Mouse (Mus musculus) midbrain, embryonic 13.5 days (tissue): ENCODE measurements at regions not wholly inside any gene's neighbourhood (a gene's known extent, or its start where the extent isn't known, plus 50 kb on each side); places are given as distances from the start of the nearest gene placed in this dataset.

Experiments used
- ATAC-seq: fragments of 200-750 bp; cut with Nextera tagmentation; 2 replicates; pipeline ENCODE4 v1.8.0; 2017; ENCODE audit warnings: mild to moderate bottlenecking, moderate TSS enrichment, moderate library complexity
- H3K27ac ChIP-seq: fragments of 300-500 bp; sonication (generic); 2 replicates; pipeline ENCODE4 v1.5.1; 2015; ENCODE audit warnings: inconsistent platforms, mild to moderate bottlenecking, moderate library complexity
- H3K27me3 ChIP-seq: fragments of 300-500 bp; sonication (generic); 2 replicates; pipeline ENCODE4 v1.6.1; 2015; ENCODE audit warnings: mild to moderate bottlenecking, inconsistent platforms
- H3K36me3 ChIP-seq: fragments of 300-500 bp; sonication (generic); 2 replicates; pipeline ENCODE4 v1.6.1; 2015; ENCODE audit warnings: mild to moderate bottlenecking, inconsistent platforms
- H3K4me1 ChIP-seq: fragments of 300-500 bp; sonication (generic); replicated peaks from 2 replicates; pipeline ENCODE4 v1.6.1; 2015; ENCODE audit warnings: inconsistent platforms
- H3K4me2 ChIP-seq: fragments of 300-500 bp; sonication (generic); replicated peaks from 2 replicates; pipeline ENCODE4 v1.6.1; 2015; ENCODE audit warnings: moderate library complexity, mild to moderate bottlenecking, inconsistent platforms
- H3K4me3 ChIP-seq: fragments of 300-500 bp; sonication (generic); replicated peaks from 2 replicates; pipeline ENCODE4 v1.5.1; 2015; ENCODE audit warnings: mild to moderate bottlenecking, inconsistent platforms
- H3K9ac ChIP-seq: fragments of 300-500 bp; sonication (generic); replicated peaks from 2 replicates; pipeline ENCODE4 v1.6.1; 2015; ENCODE audit warnings: mild to moderate bottlenecking, inconsistent platforms
- H3K9me3 ChIP-seq: fragments of 300-500 bp; sonication (generic); 2 replicates; pipeline ENCODE4 v1.6.1; 2016; ENCODE audit warnings: mild to moderate bottlenecking, inconsistent platforms
- WGBS: fragments of 180-500 bp; shearing (Covaris S2); methylation state at CpG from one replicate; pipeline ENCODE4 v1.1.7; 2015; 5-methylcytosine and 5-hydroxymethylcytosine counted together

- H3K9me3 ChIP-seq = no peaks in the 10 kb centered on the region
- H3K27me3 ChIP-seq = no peaks in the 10 kb centered on the region
- no peak overlapping the region for H3K27ac ChIP-seq
- ATAC-seq = no peak
- no peak overlapping the region for H3K4me2 ChIP-seq
- no peak overlapping the region for H3K9ac ChIP-seq
- H3K4me3 ChIP-seq = no peak overlapping the region
- H3K4me1 ChIP-seq = peaks cover 28% of the 10 kb centered on the region
- H3K36me3 ChIP-seq = no peaks in the 10 kb centered on the region
- WGBS = 75% methylated on average over 7 of the region's 7 CpGs
These were observed 128.0 kb upstream of the Klf14 start for GRCm38 (mm10) chr6:31086798-31087360.

- WGBS = 66% methylated on average over 4 of the region's 4 CpGs
- Histone ChIP-seq H3K9ac (no peak overlapping the region), H3K4me1 (peaks cover 28% of the 10 kb centered on the region), H3K27ac (no peak overlapping the region), H3K36me3 (no peaks in the 10 kb centered on the region), H3K9me3 (no peaks in the 10 kb centered on the region), H3K4me2 (no peak overlapping the region), H3K4me3 (no peak overlapping the region), H3K27me3 (no peaks in the 10 kb centered on the region)
- ATAC-seq = no peak
These were observed 128.6 kb upstream of the Klf14 start for GRCm38 (mm10) chr6:31087511-31087910.

- peaks cover 28% of the 10 kb centered on the region for H3K4me1 ChIP-seq
- H3K4me3 ChIP-seq = peak overlapping the region; percentile 23
- peak; percentile 63 for ATAC-seq
- H3K9me3 ChIP-seq = no peaks in the 10 kb centered on the region
- peak overlapping the region; percentile 61 for H3K27ac ChIP-seq
- H3K9ac ChIP-seq = 0 out of 2 replicates have a peak overlapping the region, but pooled peaks have one; percentile 40
- peak overlapping the region; percentile 46 for H3K4me2 ChIP-seq
- H3K27me3 ChIP-seq = no peaks in the 10 kb centered on the region
- no peaks in the 10 kb centered on the region for H3K36me3 ChIP-seq
- 32% methylated on average over 18 of the region's 18 CpGs for WGBS
These were observed 129.5 kb upstream of the Klf14 start for GRCm38 (mm10) chr6:31088147-31088972.

DNA sequence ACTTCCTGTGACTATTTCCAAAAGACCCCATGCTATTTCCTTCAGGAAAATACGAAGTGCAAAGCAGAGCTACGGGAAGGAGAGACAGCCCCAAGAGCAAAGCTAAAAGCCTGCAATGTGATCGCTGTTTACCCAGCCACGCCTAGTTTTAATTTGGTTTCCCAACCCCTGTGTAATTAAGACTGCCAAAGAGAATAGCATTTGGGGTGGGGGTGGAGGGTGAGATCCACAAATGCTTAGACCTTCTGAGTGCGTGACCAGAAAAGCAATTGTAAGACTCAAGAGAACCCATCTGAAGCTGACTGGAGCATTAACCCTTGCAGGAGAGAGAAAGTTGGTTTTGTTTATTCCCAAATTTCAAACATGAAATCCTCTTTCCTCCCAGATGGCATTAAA is 130.1 kb upstream of the Klf14 start:
- peak; percentile 43; the same call in 1 of the 2 replicates for ATAC-seq
- no peaks in the 10 kb centered on the region for H3K36me3 ChIP-seq
- H3K9ac ChIP-seq = 0 out of 2 replicates have a peak overlapping the region, but pooled peaks have one; percentile 40
- peak overlapping the region; percentile 46 for H3K4me2 ChIP-seq
- H3K4me1 ChIP-seq = peaks cover 28% of the 10 kb centered on the region
- H3K27me3 ChIP-seq = no peaks in the 10 kb centered on the region
- H3K4me3 ChIP-seq = peak overlapping the region; percentile 23
- peak overlapping the region; percentile 61 for H3K27ac ChIP-seq
- no peaks in the 10 kb centered on the region for H3K9me3 ChIP-seq
- 35% methylated on average over 5 of the region's 5 CpGs for WGBS

- H3K36me3 ChIP-seq = no peaks in the 10 kb centered on the region
- no peaks in the 10 kb centered on the region for H3K27me3 ChIP-seq
- WGBS = 95% methylated on average over 6 of the region's 6 CpGs
- no peak for ATAC-seq
- peaks cover 30% of the 10 kb centered on the region for H3K4me1 ChIP-seq
- H3K27ac ChIP-seq = no peak overlapping the region
- no peak overlapping the region for H3K4me3 ChIP-seq
- H3K4me2 ChIP-seq = no peak overlapping the region
- H3K9ac ChIP-seq = no peak overlapping the region
- no peaks in the 10 kb centered on the region for H3K9me3 ChIP-seq
These were observed 131.4 kb upstream of the Klf14 start for GRCm38 (mm10) chr6:31090288-31090687.

DNA sequence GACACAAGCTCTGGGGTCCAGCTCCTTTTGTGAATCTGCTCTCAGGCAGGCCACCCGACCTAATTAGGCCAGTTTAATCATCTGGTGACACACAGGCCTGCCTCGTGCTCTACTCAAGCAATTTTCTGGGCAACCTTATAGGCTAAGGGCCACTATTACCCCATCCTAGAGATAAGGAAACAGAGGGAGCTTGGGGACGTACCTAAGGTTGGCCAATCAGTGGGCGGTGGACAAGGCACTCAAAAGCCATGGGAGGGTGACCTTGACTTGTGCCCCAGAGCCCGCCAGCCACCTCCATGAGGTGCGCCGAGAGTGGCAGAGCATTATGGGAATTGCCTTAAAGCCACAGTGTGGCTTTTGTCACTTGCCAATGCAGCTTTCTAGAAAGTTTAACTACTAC is 131.9 kb upstream of the Klf14 start:
- ATAC-seq = no peak
- Histone ChIP-seq H3K4me2 (no peak overlapping the region), H3K36me3 (no peaks in the 10 kb centered on the region), H3K27me3 (no peaks in the 10 kb centered on the region), H3K9ac (no peak overlapping the region), H3K9me3 (no peaks in the 10 kb centered on the region), H3K4me3 (no peak overlapping the region), H3K4me1 (peaks cover 31% of the 10 kb centered on the region), H3K27ac (no peak overlapping the region)
- 84% methylated on average over 7 of the region's 7 CpGs for WGBS

DNA sequence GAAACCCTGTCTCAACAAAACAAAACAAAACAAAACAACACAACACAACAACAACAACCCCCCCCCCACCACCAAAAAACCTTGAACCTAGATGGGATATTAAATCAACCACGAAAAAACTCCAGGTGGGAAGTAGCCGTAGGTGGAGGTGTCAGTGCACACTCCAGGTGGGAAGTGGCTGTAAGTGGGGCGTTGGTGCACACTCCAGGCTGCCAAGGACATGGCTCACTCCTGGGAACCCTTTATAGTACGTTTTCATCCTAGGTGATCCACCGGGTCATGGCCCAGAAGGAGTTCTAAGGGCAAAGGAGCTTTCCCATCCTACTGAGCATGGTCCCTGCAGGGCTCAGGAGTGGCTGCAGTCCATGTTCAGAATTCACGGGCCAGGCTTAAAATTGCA is 133.4 kb upstream of the Klf14 start:
- no peak overlapping the region for H3K27ac ChIP-seq
- no peaks in the 10 kb centered on the region for H3K27me3 ChIP-seq
- H3K9ac ChIP-seq = no peak overlapping the region
- H3K4me2 ChIP-seq = no peak overlapping the region
- ATAC-seq = no peak
- no peak overlapping the region for H3K4me3 ChIP-seq
- H3K4me1 ChIP-seq = peaks cover 44% of the 10 kb centered on the region
- H3K36me3 ChIP-seq = no peaks in the 10 kb centered on the region
- no peaks in the 10 kb centered on the region for H3K9me3 ChIP-seq
- 89% methylated on average over 6 of the region's 6 CpGs for WGBS

DNA sequence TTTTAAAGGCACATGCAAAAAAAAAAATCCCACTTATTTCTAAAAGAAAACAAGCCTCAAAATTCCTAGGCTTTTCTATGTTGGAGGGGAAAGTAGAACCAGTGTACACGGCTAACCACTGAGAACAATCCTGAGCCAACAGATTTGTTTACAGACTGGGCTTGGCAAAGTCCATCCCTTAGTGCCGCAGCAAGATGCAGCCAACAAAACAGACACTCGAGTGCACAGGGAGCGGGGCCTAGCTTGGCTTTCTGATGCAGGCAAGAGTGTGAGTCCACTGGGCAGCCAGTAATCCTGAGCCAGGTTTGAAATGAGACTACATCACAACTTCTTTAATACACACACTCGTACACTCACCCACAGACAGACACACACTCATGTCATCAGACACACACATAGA is 133.9 kb upstream of the Klf14 start:
- no peak for ATAC-seq

DNA sequence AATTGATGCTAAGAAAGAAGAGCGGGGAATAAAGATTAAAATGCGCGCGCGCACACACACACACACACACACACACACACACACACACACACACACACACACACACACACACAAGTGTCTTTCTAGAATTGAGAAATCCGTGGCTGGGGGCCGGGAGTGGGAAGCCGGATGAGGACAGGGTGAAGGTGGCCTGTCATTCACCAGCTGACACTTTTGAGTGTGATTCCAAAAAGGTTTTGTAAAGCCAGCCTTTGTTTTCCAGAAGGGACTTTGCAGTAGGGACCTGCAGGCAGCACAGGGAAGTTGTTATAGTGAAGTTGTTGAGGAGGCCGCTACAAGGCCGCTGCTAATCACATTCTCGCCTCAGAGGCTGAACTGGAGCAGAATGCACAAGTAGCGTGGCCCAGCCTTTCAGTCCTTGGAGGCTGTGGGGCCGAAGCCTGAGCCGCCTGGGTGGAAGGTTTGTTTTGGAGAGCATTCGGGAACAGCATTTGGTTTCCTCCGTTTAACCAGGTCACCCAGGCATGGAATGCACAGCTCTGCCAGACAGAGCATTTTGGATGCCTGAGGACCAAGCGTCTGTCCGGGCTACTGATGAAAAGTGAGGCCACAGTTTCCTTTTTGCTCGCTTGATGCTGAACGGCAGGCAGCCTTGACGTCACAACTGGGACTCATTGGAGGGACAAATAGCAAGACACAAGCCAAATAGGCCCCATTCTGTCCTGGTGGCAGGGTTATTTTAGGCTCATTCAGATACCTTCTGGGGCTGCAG is 137.3 kb upstream of the Klf14 start:
- Histone ChIP-seq H3K4me2 (peak overlapping the region; percentile 33), H3K9me3 (no peaks in the 10 kb centered on the region), H3K36me3 (no peaks in the 10 kb centered on the region), H3K4me3 (no peak overlapping the region), H3K4me1 (peaks cover 45% of the 10 kb centered on the region), H3K27me3 (no peaks in the 10 kb centered on the region), H3K27ac (peak overlapping the region; percentile 74), H3K9ac (0 out of 2 replicates have a peak overlapping the region, but pooled peaks have one; percentile 4)
- 28% methylated on average over 21 of the region's 21 CpGs for WGBS
- peak; percentile 79 for ATAC-seq

More for the DNA sequence above, 133.9 kb upstream of the Klf14 start:
- Histone ChIP-seq H3K4me1 (peaks cover 44% of the 10 kb centered on the region), H3K36me3 (no peaks in the 10 kb centered on the region), H3K27me3 (no peaks in the 10 kb centered on the region), H3K4me3 (no peak overlapping the region), H3K27ac (no peak overlapping the region), H3K9me3 (no peaks in the 10 kb centered on the region), H3K4me2 (no peak overlapping the region), H3K9ac (no peak overlapping the region)
- 82% methylated on average over 5 of the region's 5 CpGs for WGBS

DNA sequence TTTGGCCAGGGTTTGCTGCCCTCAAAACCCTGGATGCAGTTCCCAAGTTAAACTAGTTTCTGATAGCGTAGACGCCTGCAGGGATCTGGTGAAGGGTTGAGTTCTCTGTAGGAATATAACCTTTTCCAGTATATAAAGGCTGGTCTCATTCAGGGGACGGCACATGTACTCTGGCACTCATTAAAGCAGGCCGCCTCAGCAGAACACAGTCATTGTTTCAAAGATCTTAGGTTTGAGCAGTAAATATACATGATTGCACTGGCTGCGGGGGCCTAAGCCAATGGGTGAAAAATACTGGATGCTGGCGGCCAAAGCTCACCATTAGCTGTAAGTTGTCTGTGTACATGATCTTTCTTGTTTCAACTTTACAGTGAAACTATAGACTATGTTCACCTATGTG is 137.9 kb upstream of the Klf14 start:
- Histone ChIP-seq H3K9me3 (no peaks in the 10 kb centered on the region), H3K4me1 (peaks cover 45% of the 10 kb centered on the region), H3K36me3 (no peaks in the 10 kb centered on the region), H3K4me3 (no peak overlapping the region), H3K9ac (0 out of 2 replicates have a peak overlapping the region, but pooled peaks have one; percentile 4), H3K4me2 (peak overlapping the region; percentile 33; the same call in 1 of the 2 replicates), H3K27me3 (no peaks in the 10 kb centered on the region), H3K27ac (peak overlapping the region; percentile 74)
- WGBS = 72% methylated on average over 6 of the region's 6 CpGs
- ATAC-seq = no peak

DNA sequence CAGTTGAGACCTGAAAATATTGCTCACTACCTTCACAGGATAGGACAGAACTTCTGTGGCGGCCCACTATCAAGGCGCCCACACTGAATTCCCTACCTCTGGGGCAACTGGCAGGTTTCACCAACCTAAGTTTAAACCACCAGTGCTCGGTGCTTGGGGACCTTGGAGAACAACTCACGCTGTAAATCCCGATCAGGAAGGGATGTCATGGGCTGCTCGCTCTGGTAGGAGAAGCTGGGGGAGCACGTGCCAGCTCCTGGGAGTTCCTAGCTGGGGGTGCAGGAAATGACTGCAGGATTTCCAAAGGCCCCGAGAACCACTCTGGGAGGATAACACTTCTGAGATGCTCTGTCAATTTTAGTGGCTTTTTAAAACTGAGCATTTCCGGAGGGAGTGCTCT is 138.4 kb upstream of the Klf14 start:
- Histone ChIP-seq H3K9ac (no peak overlapping the region), H3K4me3 (no peak overlapping the region), H3K27ac (peak overlapping the region; percentile 74; the same call in 1 of the 2 replicates), H3K36me3 (no peaks in the 10 kb centered on the region), H3K27me3 (no peaks in the 10 kb centered on the region), H3K4me1 (peaks cover 45% of the 10 kb centered on the region), H3K9me3 (no peaks in the 10 kb centered on the region), H3K4me2 (no peak overlapping the region)
- ATAC-seq = no peak
- 88% methylated on average over 9 of the region's 9 CpGs for WGBS

DNA sequence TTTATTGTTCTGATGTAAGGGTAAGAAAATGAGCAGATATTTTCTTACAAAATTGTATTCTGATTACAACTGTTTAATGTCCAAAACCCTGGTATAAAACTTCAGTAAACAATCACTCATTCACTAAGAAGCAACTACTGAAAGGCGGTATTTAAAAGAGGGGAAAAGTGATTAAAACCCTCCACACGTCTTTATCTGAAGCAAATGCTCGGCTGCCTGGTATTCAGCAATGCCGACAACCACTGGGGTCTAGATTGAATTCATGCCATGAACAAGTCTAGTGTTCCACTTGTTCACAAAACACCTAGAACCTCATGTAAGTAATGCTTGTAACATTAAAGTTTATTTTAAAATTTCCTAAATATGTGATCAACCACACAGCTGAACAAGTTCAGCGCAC is 139.2 kb upstream of the Klf14 start:
- WGBS = 59% methylated on average over 5 of the region's 5 CpGs
- Histone ChIP-seq H3K4me1 (peaks cover 45% of the 10 kb centered on the region), H3K27ac (no peak overlapping the region), H3K9ac (no peak overlapping the region), H3K27me3 (no peaks in the 10 kb centered on the region), H3K9me3 (no peaks in the 10 kb centered on the region), H3K4me3 (no peak overlapping the region), H3K4me2 (no peak overlapping the region), H3K36me3 (no peaks in the 10 kb centered on the region)
- ATAC-seq = no peak
